Mouse (Mus musculus): ENCODE results near the gene Ang2.
"Not testable (repeated sequence)": the region's sequence is repeated elsewhere in the genome, so short reads cannot be mapped to it uniquely, and the experiment has no call there.

The Ang2 gene

GRCm38 (mm10) chr14:51199098-51200023 lies at the start of gene Ang2:
Gene Ang2, minus strand, starts transcription at chr14:51199148.
- DNase-seq (ENCODE audit: low read depth in 1 of 2, low spot score in 2 of 2): no peak

GRCm38 (mm10) chr14:51247736-51248135 lies 48.8 kb upstream of the Ang2 start:
- no peak for DNase-seq (ENCODE audit: low read depth in 1 of 2, low spot score in 2 of 2)

- peak in 1 of 2 experiments; percentile 28 for DNase-seq (ENCODE audit: low read depth in 1 of 2, low spot score in 2 of 2)
Observed at GRCm38 (mm10) chr14:51240899-51241298, 42.0 kb upstream of the Ang2 start.

GRCm38 (mm10) chr14:51237488-51237887 lies 38.5 kb upstream of the Ang2 start:
- not testable (repeated sequence) for DNase-seq (ENCODE audit: low read depth in 1 of 2, low spot score in 2 of 2)

GRCm38 (mm10) chr14:51229657-51230056 lies 30.7 kb upstream of the Ang2 start:
- not testable (repeated sequence) for DNase-seq (ENCODE audit: low read depth in 1 of 2, low spot score in 2 of 2)

- not testable (repeated sequence) for DNase-seq (ENCODE audit: low read depth in 1 of 2, low spot score in 2 of 2)
Observed at GRCm38 (mm10) chr14:51220075-51220474, 21.1 kb upstream of the Ang2 start.

- DNase-seq (ENCODE audit: low read depth in 1 of 2, low spot score in 2 of 2): no peak
Observed at GRCm38 (mm10) chr14:51203115-51203514, 4.2 kb upstream of the Ang2 start, which contains the start of gene Ear14. Gene Ear14, plus strand, starts transcription at chr14:51203391.

GRCm38 (mm10) chr14:51200466-51200865 lies 1.5 kb upstream of the Ang2 start:
- no peak for DNase-seq (ENCODE audit: low read depth in 1 of 2, low spot score in 2 of 2)

GRCm38 (mm10) chr14:51200054-51200453 lies 1.1 kb upstream of the Ang2 start:
- no peak for DNase-seq (ENCODE audit: low read depth in 1 of 2, low spot score in 2 of 2)

- DNase-seq (ENCODE audit: low read depth in 1 of 2, low spot score in 2 of 2): no peak
Observed at GRCm38 (mm10) chr14:51195681-51196080, 3.3 kb downstream of the Ang2 start.

- not testable (repeated sequence) for DNase-seq (ENCODE audit: low read depth in 1 of 2, low spot score in 2 of 2)
Observed at GRCm38 (mm10) chr14:51181051-51181450, 17.9 kb downstream of the Ang2 start.

- no peak for DNase-seq (ENCODE audit: low read depth in 1 of 2, low spot score in 2 of 2)
Observed at GRCm38 (mm10) chr14:51173843-51174242, 25.1 kb downstream of the Ang2 start.

GRCm38 (mm10) chr14:51172947-51173346 lies 26.0 kb downstream of the Ang2 start:
- not testable (repeated sequence) for DNase-seq (ENCODE audit: low read depth in 1 of 2, low spot score in 2 of 2)

- not testable (repeated sequence) for DNase-seq (ENCODE audit: low read depth in 1 of 2, low spot score in 2 of 2)
Observed at GRCm38 (mm10) chr14:51172095-51172865, 26.7 kb downstream of the Ang2 start.

- no peak for DNase-seq (ENCODE audit: low read depth in 1 of 2, low spot score in 2 of 2)
Observed at GRCm38 (mm10) chr14:51166068-51166467, 32.9 kb downstream of the Ang2 start.

- DNase-seq (ENCODE audit: low read depth in 1 of 2, low spot score in 2 of 2): no peak
Observed at GRCm38 (mm10) chr14:51165435-51165834, 33.5 kb downstream of the Ang2 start.

- not testable (repeated sequence) for DNase-seq (ENCODE audit: low read depth in 1 of 2, low spot score in 2 of 2)
Observed at GRCm38 (mm10) chr14:51163323-51163722, 35.6 kb downstream of the Ang2 start.

- not testable (repeated sequence) for DNase-seq (ENCODE audit: low read depth in 1 of 2, low spot score in 2 of 2)
Observed at GRCm38 (mm10) chr14:51161976-51162375, 37.0 kb downstream of the Ang2 start, which contains the start of gene Rnase2b. Gene Rnase2b, plus strand, starts transcription at chr14:51162260.

GRCm38 (mm10) chr14:51157072-51157471 lies 41.9 kb downstream of the Ang2 start:
- no peak for DNase-seq (ENCODE audit: low read depth in 1 of 2, low spot score in 2 of 2)

GRCm38 (mm10) chr14:51156736-51157068 lies 42.2 kb downstream of the Ang2 start:
- DNase-seq (ENCODE audit: low read depth in 1 of 2, low spot score in 2 of 2): no peak

- no peak for DNase-seq (ENCODE audit: low read depth in 1 of 2, low spot score in 2 of 2)
Observed at GRCm38 (mm10) chr14:51156056-51156735, 42.8 kb downstream of the Ang2 start.

All from monocyte, adult 2 months (primary cell).